Mouse (Mus musculus): ENCODE data around the gene Oit1.

GRCm38 (mm10) chr14:8355999-8356501, 22.5 kb downstream of the Oit1 start:
- TF ChIP-seq CTCF (IDR thresholded peaks at IDR 0.05; ENCODE audit: low read depth, low read length) (peak; percentile 89), TAL1 (conservative IDR thresholded peaks at IDR 0.05; ENCODE audit: low read depth, low read length) (no peak), GATA1 (IDR thresholded peaks at IDR 0.05; ENCODE audit: borderline replicate concordance, low read length) (no peak)
